Mouse (Mus musculus) telencephalon, adult 2 months (tissue): ENCODE results near the gene Scml2.
"Not testable (repeated sequence)": the region's sequence is repeated elsewhere in the genome, so short reads cannot be mapped to it uniquely, and the experiment has no call there.

Experiments
- DNase-seq: peaks from one replicate; pipeline ENCODE4 v3.0.0-alpha.2; 2011; ENCODE audit warnings: low read depth, low spot score

Gene Scml2

GRCm38 (mm10) chrX:161116893-161117292, at the start of gene Scml2:
TSS of gene Scml2 (plus strand) at chrX:161117193.
- not testable (repeated sequence) for DNase-seq

GRCm38 (mm10) chrX:161075576-161075975, 41.4 kb upstream of the Scml2 start:
- not testable (repeated sequence) for DNase-seq

GRCm38 (mm10) chrX:161162314-161163068, 45.5 kb downstream of the Scml2 start:
- DNase-seq = peak; percentile 27

GRCm38 (mm10) chrX:161163069-161163416, 46.0 kb downstream of the Scml2 start:
- no peak for DNase-seq

- not testable (repeated sequence) for DNase-seq
Measured at GRCm38 (mm10) chrX:161287156-161287555, 170.2 kb downstream of the Scml2 start, which contains the start of gene Gm15262. TSS of gene Gm15262 (plus strand) at chrX:161287456.
